Mouse (Mus musculus) MEL (cell line): ENCODE results near the gene Clic1.

ENCODE experiments used
- ELF1 ChIP-seq: IDR thresholded peaks from 2 replicates; pipeline ENCODE4 v1.6.1; 2014; ENCODE audit warnings: low read depth, mild to moderate bottlenecking, inconsistent platforms, low read length, improper control_type of control experiment, moderate library complexity
- EP300 ChIP-seq, 2 experiments: IDR thresholded peaks; 2 replicates each; pipeline ENCODE4 v1.6.1; 2011; ENCODE audit warnings: improper control_type of control experiment in 2 of 2, low read length in 2 of 2, low read depth in 1 of 2, mild to moderate bottlenecking in 1 of 2
- HCFC1 ChIP-seq: IDR thresholded peaks from 2 replicates; pipeline ENCODE4 v1.6.1; 2012; ENCODE audit warnings: low read depth, mild to moderate bottlenecking, inconsistent platforms, low read length, improper control_type of control experiment, moderate library complexity
- MYB ChIP-seq: IDR thresholded peaks from 2 replicates; pipeline ENCODE4 v1.6.1; 2011; ENCODE audit warnings: mild to moderate bottlenecking, low read depth, low read length, improper control_type of control experiment
- TCF12 ChIP-seq: IDR thresholded peaks from 2 replicates; pipeline ENCODE4 v1.6.1; 2014; ENCODE audit warnings: low read depth, mild to moderate bottlenecking, inconsistent platforms, low read length, improper control_type of control experiment, moderate library complexity
- UBTF ChIP-seq: IDR thresholded peaks from 2 replicates; pipeline ENCODE4 v1.6.1; 2012; ENCODE audit warnings: low read depth, mild to moderate bottlenecking, inconsistent platforms, low read length, improper control_type of control experiment, moderate library complexity, borderline replicate concordance; ENCODE audit not compliant: insufficient read depth
- ZMIZ1 ChIP-seq: IDR thresholded peaks from 2 replicates; pipeline ENCODE4 v1.6.1; 2012; ENCODE audit warnings: low read depth, mild to moderate bottlenecking, inconsistent platforms, low read length, improper control_type of control experiment, moderate library complexity

DNA sequence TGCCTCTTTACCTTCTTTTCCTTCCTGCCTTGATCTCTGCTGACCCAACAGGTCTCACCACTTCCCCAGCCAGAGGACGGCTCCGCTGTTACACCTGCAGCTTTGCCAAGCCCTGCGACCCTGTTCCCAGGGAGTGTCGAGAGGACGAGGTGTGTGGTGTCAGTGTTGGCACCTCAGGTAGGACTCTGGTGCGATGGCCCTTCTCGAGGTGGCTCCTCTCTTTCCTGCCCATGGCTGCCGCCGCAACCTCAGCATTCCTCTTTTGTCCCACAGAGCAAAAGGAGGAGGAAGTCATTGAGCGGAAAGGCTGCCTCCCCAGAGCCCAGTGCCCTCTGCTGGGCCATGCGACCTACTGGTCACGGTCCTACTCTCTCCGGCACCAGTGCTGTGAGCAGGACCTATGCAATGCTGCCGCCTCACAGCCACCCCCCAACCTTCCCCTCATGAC lies 28.0 kb downstream of the Clic1 start, which contains the start of gene Ly6g6d:
- TF ChIP-seq ZMIZ1 (no peak), ELF1 (no peak), MYB (no peak), EP300 (IDR thresholded peaks at IDR 0.05; ENCODE audit: low read depth in 1 of 2, low read length in 2 of 2) (no peak), TCF12 (no peak), UBTF (no peak), HCFC1 (no peak)
